Mouse (Mus musculus) thymus, postnatal 36 days (tissue): ENCODE data around the gene Neurl3.
A peak's percentile ranks its signal among the peaks of the same experiment; 100 is the strongest.

Experiments used
- DNase-seq, 2 experiments: peaks; one replicate each; pipeline ENCODE4 v3.0.0; 2022; ENCODE audit warnings: mixed read lengths in 2 of 2

Neurl3 gene

GRCm38 (mm10) chr1:36255871-36256640 is 18.4 kb downstream of the Neurl3 start:
- DNase-seq, result no peak

GRCm38 (mm10) chr1:36254635-36255360 is 19.7 kb downstream of the Neurl3 start:
- no peak for DNase-seq

GRCm38 (mm10) chr1:36252791-36253190 is 21.7 kb downstream of the Neurl3 start:
- DNase-seq, result peak; percentile 67 to 74

- DNase-seq, result no peak
Observed at GRCm38 (mm10) chr1:36251426-36251825, 23.1 kb downstream of the Neurl3 start.

- no peak for DNase-seq
Observed at GRCm38 (mm10) chr1:36246688-36247087, 27.8 kb downstream of the Neurl3 start.

GRCm38 (mm10) chr1:36244828-36245215 is 29.7 kb downstream of the Neurl3 start:
- no peak for DNase-seq

GRCm38 (mm10) chr1:36244058-36244827 is 30.2 kb downstream of the Neurl3 start, which contains the start of gene Uggt1:
Uggt1 (minus strand) TSS chr1:36244720.
- peak; percentile 89 to 93 for DNase-seq

- DNase-seq, result no peak
Observed at GRCm38 (mm10) chr1:36243447-36244057, 30.9 kb downstream of the Neurl3 start.

GRCm38 (mm10) chr1:36241903-36242429 is 32.5 kb downstream of the Neurl3 start:
- DNase-seq, result no peak

- no peak for DNase-seq
Observed at GRCm38 (mm10) chr1:36240176-36240575, 34.3 kb downstream of the Neurl3 start.

- no peak for DNase-seq
Observed at GRCm38 (mm10) chr1:36239396-36239795, 35.1 kb downstream of the Neurl3 start.

- no peak for DNase-seq
Observed at GRCm38 (mm10) chr1:36235855-36236254, 38.6 kb downstream of the Neurl3 start.

GRCm38 (mm10) chr1:36235057-36235639 is 39.3 kb downstream of the Neurl3 start:
- no peak for DNase-seq

- DNase-seq, result no peak
Observed at GRCm38 (mm10) chr1:36233218-36233617, 41.3 kb downstream of the Neurl3 start.

- no peak for DNase-seq
Observed at GRCm38 (mm10) chr1:36230919-36231705, 43.4 kb downstream of the Neurl3 start.

- DNase-seq, result no peak
Observed at GRCm38 (mm10) chr1:36228461-36228860, 46.0 kb downstream of the Neurl3 start.

GRCm38 (mm10) chr1:36224648-36225047 is 49.8 kb downstream of the Neurl3 start:
- DNase-seq, result no peak
